Mouse (Mus musculus) embryonic facial prominence, embryonic 14.5 days (tissue): Measurements from ENCODE around the gene Fkbp9. TPM values are rescaled to one million over a fixed set of nuclear protein-coding genes. Genes with fewer than 3 reads are reported as not detected.
"Not testable (repeated sequence)": the region's sequence is repeated elsewhere in the genome, so short reads cannot be mapped to it uniquely, and the experiment has no call there.

Experiments
- ATAC-seq: fragments of 200-750 bp; cut with Nextera tagmentation; 2 replicates; pipeline ENCODE4 v1.8.0; 2017; ENCODE audit warnings: low read depth, moderate number of reproducible peaks, moderate TSS enrichment
- DNase-seq: peaks from one replicate; pipeline ENCODE4 v3.0.0-alpha.2; 2015; ENCODE audit warnings: low spot score
- H3K27ac ChIP-seq: fragments of 300-500 bp; sonication (generic); replicated peaks from 2 replicates; pipeline ENCODE4 v1.5.1; 2014; ENCODE audit warnings: low read depth, mild to moderate bottlenecking, low read length, moderate library complexity
- H3K27me3 ChIP-seq: fragments of 300-500 bp; sonication (generic); replicated peaks from 2 replicates; pipeline ENCODE4 v1.6.1; 2014; ENCODE audit warnings: low read length; ENCODE audit not compliant: control insufficient read depth, insufficient read depth
- H3K36me3 ChIP-seq: fragments of 300-500 bp; sonication (generic); 2 replicates; pipeline ENCODE4 v1.6.1; 2014; ENCODE audit warnings: low read length, mixed read lengths; ENCODE audit not compliant: control insufficient read depth, insufficient read depth
- H3K4me1 ChIP-seq: fragments of 300-500 bp; sonication (generic); 2 replicates; pipeline ENCODE4 v1.6.1; 2014; ENCODE audit warnings: antibody characterized with exemption, low read length; ENCODE audit not compliant: control insufficient read depth, insufficient read depth
- H3K4me2 ChIP-seq: fragments of 300-500 bp; sonication (generic); 2 replicates; pipeline ENCODE4 v1.6.1; 2014; ENCODE audit warnings: low read depth, mild to moderate bottlenecking, low read length, moderate library complexity, mixed read lengths
- H3K4me3 ChIP-seq: fragments of 300-500 bp; sonication (generic); 2 replicates; pipeline ENCODE4 v1.5.1; 2014; ENCODE audit warnings: low read depth, mild to moderate bottlenecking, low read length
- H3K9ac ChIP-seq: fragments of 300-500 bp; sonication (generic); 2 replicates; pipeline ENCODE4 v1.6.1; 2014; ENCODE audit warnings: low read depth, mild to moderate bottlenecking, low read length, moderate library complexity, mixed read lengths
- H3K9me3 ChIP-seq: fragments of 300-500 bp; sonication (generic); 2 replicates; pipeline ENCODE4 v1.6.1; 2016; ENCODE audit warnings: low read length; ENCODE audit not compliant: control insufficient read depth
- WGBS: fragments of 180-500 bp; shearing (Covaris S2); extraction: QIAGEN DNeasy Blood & Tissue Kit; methylation state at CpG from one replicate; pipeline ENCODE4 v1.1.7; 2014; 5-methylcytosine and 5-hydroxymethylcytosine counted together
- polyA plus RNA-seq: library from polyadenylated mRNA; unstranded; fragments of >200 nt; fragmentation: Nextera tagmentation; extraction: Ambion mirVana; gene quantifications from 2 replicates; pipeline ENCODE4 v1.2.1, GENCODE M21; 2014

The Fkbp9 gene
- polyA plus RNA-seq, 1 experiment from 2014 or later: 240 TPM

GRCm38 (mm10) chr6:56848974-56849373 lies 17.1 kb downstream of the Fkbp9 start:
- no peaks in the 10 kb centered on the region for H3K4me1 ChIP-seq
- ATAC-seq (no peak), DNase-seq (no peak)
- H3K9me3 ChIP-seq: no peaks in the 10 kb centered on the region
- no peak overlapping the region for H3K4me3 ChIP-seq
- H3K27me3 ChIP-seq: no peaks in the 10 kb centered on the region
- no peak overlapping the region for H3K4me2 ChIP-seq
- H3K27ac ChIP-seq: no peak overlapping the region
- H3K9ac ChIP-seq: no peak overlapping the region
- 89% methylated on average over 3 of the region's 3 CpGs for WGBS
- H3K36me3 ChIP-seq: peaks cover 42% of the 10 kb centered on the region

GRCm38 (mm10) chr6:56850315-56850714 lies 18.5 kb downstream of the Fkbp9 start:
- Histone ChIP-seq H3K36me3 (peaks cover 50% of the 10 kb centered on the region), H3K4me1 (no peaks in the 10 kb centered on the region), H3K4me2 (no peak overlapping the region), H3K27me3 (no peaks in the 10 kb centered on the region), H3K4me3 (no peak overlapping the region), H3K9me3 (no peaks in the 10 kb centered on the region), H3K9ac (no peak overlapping the region), H3K27ac (no peak overlapping the region)
- DNase-seq: no peak
- no peak for ATAC-seq
- 67% methylated on average over 7 of the region's 7 CpGs for WGBS

GRCm38 (mm10) chr6:56854803-56855202 lies 22.9 kb downstream of the Fkbp9 start:
- Histone ChIP-seq H3K27me3 (no peaks in the 10 kb centered on the region), H3K4me1 (no peaks in the 10 kb centered on the region), H3K36me3 (peaks cover 66% of the 10 kb centered on the region), H3K9me3 (no peaks in the 10 kb centered on the region), H3K4me3 (no peak overlapping the region), H3K4me2 (no peak overlapping the region), H3K27ac (no peak overlapping the region), H3K9ac (no peak overlapping the region)
- ATAC-seq: no peak
- WGBS: 96% methylated on average over 8 of the region's 8 CpGs
- DNase-seq: no peak

GRCm38 (mm10) chr6:56856748-56857147 lies 24.9 kb downstream of the Fkbp9 start:
- 0 out of 2 replicates have a peak overlapping the region, but pooled peaks have one; percentile 29 for H3K27ac ChIP-seq
- DNase-seq (peak; percentile 86), ATAC-seq (peak; percentile 93)
- no peak overlapping the region for H3K9ac ChIP-seq
- H3K4me2 ChIP-seq: no peak overlapping the region
- no peak overlapping the region for H3K4me3 ChIP-seq
- 41% methylated on average over 5 of the region's 5 CpGs for WGBS
- no peaks in the 10 kb centered on the region for H3K4me1 ChIP-seq
- H3K9me3 ChIP-seq: no peaks in the 10 kb centered on the region
- H3K36me3 ChIP-seq: peaks cover 65% of the 10 kb centered on the region
- no peaks in the 10 kb centered on the region for H3K27me3 ChIP-seq

GRCm38 (mm10) chr6:56860205-56860848 lies 28.5 kb downstream of the Fkbp9 start:
- Histone ChIP-seq H3K36me3 (peaks cover 64% of the 10 kb centered on the region), H3K27ac (no peak overlapping the region), H3K4me2 (no peak overlapping the region), H3K27me3 (no peaks in the 10 kb centered on the region), H3K4me1 (no peaks in the 10 kb centered on the region), H3K4me3 (no peak overlapping the region), H3K9me3 (no peaks in the 10 kb centered on the region), H3K9ac (no peak overlapping the region)
- ATAC-seq (no peak), DNase-seq (no peak)
- WGBS: 88% methylated on average over 8 of the region's 8 CpGs

- H3K36me3 ChIP-seq: peaks cover 68% of the 10 kb centered on the region
- 100% methylated on average over 1 of the region's 1 CpGs for WGBS
- not testable (repeated sequence) for H3K4me3 ChIP-seq, H3K27me3 ChIP-seq, H3K4me2 ChIP-seq, H3K9me3 ChIP-seq, ATAC-seq, H3K4me1 ChIP-seq, H3K27ac ChIP-seq, DNase-seq, H3K9ac ChIP-seq
Observed at GRCm38 (mm10) chr6:56866899-56867298, 35.0 kb downstream of the Fkbp9 start.

GRCm38 (mm10) chr6:56868565-56868964 lies 36.7 kb downstream of the Fkbp9 start:
- no peak overlapping the region for H3K27ac ChIP-seq
- H3K4me2 ChIP-seq: no peak overlapping the region
- H3K36me3 ChIP-seq: peaks cover 63% of the 10 kb centered on the region
- ATAC-seq: no peak
- DNase-seq: no peak
- no peaks in the 10 kb centered on the region for H3K9me3 ChIP-seq
- no peak overlapping the region for H3K9ac ChIP-seq
- WGBS: 62% methylated on average over 8 of the region's 8 CpGs
- H3K4me1 ChIP-seq: no peaks in the 10 kb centered on the region
- H3K4me3 ChIP-seq: no peak overlapping the region
- H3K27me3 ChIP-seq: no peaks in the 10 kb centered on the region

GRCm38 (mm10) chr6:56870027-56870426 lies 38.2 kb downstream of the Fkbp9 start:
- ATAC-seq (no peak), DNase-seq (no peak)
- WGBS: 71% methylated on average over 2 of the region's 2 CpGs
- Histone ChIP-seq H3K9ac (no peak overlapping the region), H3K4me3 (no peak overlapping the region), H3K36me3 (peaks cover 63% of the 10 kb centered on the region), H3K4me2 (no peak overlapping the region), H3K27me3 (no peaks in the 10 kb centered on the region), H3K27ac (no peak overlapping the region), H3K4me1 (no peaks in the 10 kb centered on the region), H3K9me3 (no peaks in the 10 kb centered on the region)

- no peak for ATAC-seq
- WGBS: 90% methylated on average over 4 of the region's 4 CpGs
Observed at GRCm38 (mm10) chr6:56876870-56877269, 45.0 kb downstream of the Fkbp9 start.

More at GRCm38 (mm10) chr6:56876870-56877269, 45.0 kb downstream of the Fkbp9 start:
- Histone ChIP-seq H3K27ac (no peak overlapping the region), H3K4me2 (no peak overlapping the region), H3K27me3 (no peaks in the 10 kb centered on the region), H3K4me1 (no peaks in the 10 kb centered on the region), H3K9me3 (no peaks in the 10 kb centered on the region), H3K4me3 (no peak overlapping the region), H3K36me3 (peaks cover 77% of the 10 kb centered on the region), H3K9ac (no peak overlapping the region)
- no peak for DNase-seq
